Mouse (Mus musculus) heart, embryonic 13.5 days (tissue): ENCODE results near the gene Olfr108. TPM values are rescaled to one million over a fixed set of nuclear protein-coding genes. Genes with fewer than 3 reads are reported as not detected.

ENCODE experiments used
- ATAC-seq: fragments of 200-750 bp; cut with Nextera tagmentation; 2 replicates; pipeline ENCODE4 v1.8.0; 2017; ENCODE audit warnings: moderate TSS enrichment; ENCODE audit not compliant: insufficient number of reproducible peaks, low FRiP score, low TSS enrichment; ENCODE audit errors: extremely low read depth
- H3K27ac ChIP-seq: fragments of 300-500 bp; sonication (generic); replicated peaks from 2 replicates; pipeline ENCODE4 v1.5.1; 2015; ENCODE audit warnings: moderate library complexity, mild to moderate bottlenecking, inconsistent platforms
- H3K27me3 ChIP-seq: fragments of 300-500 bp; sonication (generic); replicated peaks from 2 replicates; pipeline ENCODE4 v1.6.1; 2015; ENCODE audit warnings: mild to moderate bottlenecking, inconsistent platforms
- H3K36me3 ChIP-seq: fragments of 300-500 bp; sonication (generic); 2 replicates; pipeline ENCODE4 v1.6.1; 2015; ENCODE audit warnings: mild to moderate bottlenecking, inconsistent platforms
- H3K4me1 ChIP-seq: fragments of 300-500 bp; sonication (generic); 2 replicates; pipeline ENCODE4 v1.6.1; 2015; ENCODE audit warnings: inconsistent platforms
- H3K4me2 ChIP-seq: fragments of 300-500 bp; sonication (generic); 2 replicates; pipeline ENCODE4 v1.6.1; 2015; ENCODE audit warnings: inconsistent platforms, mild to moderate bottlenecking, moderate library complexity
- H3K4me3 ChIP-seq: fragments of 300-500 bp; sonication (generic); 2 replicates; pipeline ENCODE4 v1.5.1; 2015; ENCODE audit warnings: moderate library complexity, mild to moderate bottlenecking, inconsistent platforms
- H3K9ac ChIP-seq: fragments of 300-500 bp; sonication (generic); 2 replicates; pipeline ENCODE4 v1.6.1; 2015; ENCODE audit warnings: inconsistent platforms, mild to moderate bottlenecking, moderate library complexity
- H3K9me3 ChIP-seq: fragments of 300-500 bp; sonication (generic); 2 replicates; pipeline ENCODE4 v1.6.1; 2016; ENCODE audit warnings: inconsistent platforms
- WGBS: fragments of 180-500 bp; shearing (Covaris S2); methylation state at CpG from one replicate; pipeline ENCODE4 v1.1.7; 2015; ENCODE audit warnings: mixed read lengths; 5-methylcytosine and 5-hydroxymethylcytosine counted together
- polyA plus RNA-seq: library from polyadenylated mRNA; unstranded; fragments of >200 nt; fragmentation: Nextera tagmentation; extraction: Ambion mirVana; gene quantifications from 2 replicates; pipeline ENCODE4 v1.2.1, GENCODE M21; 2015

Gene Olfr108
- not detected in 2 replicates for polyA plus RNA-seq

GRCm38 (mm10) chr17:37445180-37445579, at the start of gene Olfr108:
Olfr108 (plus strand) TSS chr17:37445480.
- H3K36me3 ChIP-seq, result no peaks in the 10 kb centered on the region
- peaks cover 6% of the 10 kb centered on the region; the same call in 1 of the 2 replicates for H3K9me3 ChIP-seq
- ATAC-seq, result no peak
- no peaks in the 10 kb centered on the region for H3K27me3 ChIP-seq
- H3K9ac ChIP-seq, result no peak within 1 kb of the TSS
- no peaks in the 10 kb centered on the region for H3K4me1 ChIP-seq
- no peak within 1 kb of the TSS for H3K4me2 ChIP-seq
- WGBS, result 72% methylated on average over 1 of the region's 1 CpGs
- H3K4me3 ChIP-seq, result no peak within 1 kb of the TSS
- no peak within 1 kb of the TSS for H3K27ac ChIP-seq

DNA sequence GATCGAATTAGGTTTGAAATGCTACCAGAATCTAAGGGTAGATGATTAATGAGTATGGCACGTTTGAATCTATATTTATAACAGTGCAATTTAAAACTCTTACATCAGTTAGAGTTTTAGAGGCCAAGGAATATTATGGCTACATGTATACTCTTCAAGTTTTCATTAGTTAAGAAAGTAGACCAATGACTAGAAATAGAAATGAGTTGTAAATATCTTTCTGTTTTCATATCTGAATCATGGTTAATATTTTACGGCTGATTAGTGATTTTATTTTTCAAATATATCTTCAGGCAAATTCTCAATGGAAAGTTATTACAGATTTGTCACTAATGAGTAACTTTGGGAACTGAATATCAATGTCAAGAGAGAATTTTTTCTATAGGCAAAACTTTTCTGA, 46.4 kb upstream of the Olfr108 start, which contains the start of gene Olfr107:
Gene Olfr107 (plus strand): TSS at position 301 of the 400 bp plus-strand sequence.
- H3K36me3 ChIP-seq, result no peaks in the 10 kb centered on the region
- no peak within 1 kb of the TSS for H3K27ac ChIP-seq
- no peak for ATAC-seq
- H3K9me3 ChIP-seq, result no peaks in the 10 kb centered on the region
- H3K4me2 ChIP-seq, result no peak within 1 kb of the TSS
- 59% methylated on average over 3 of the region's 3 CpGs for WGBS
- H3K9ac ChIP-seq, result no peak within 1 kb of the TSS
- H3K27me3 ChIP-seq, result no peaks in the 10 kb centered on the region
- H3K4me1 ChIP-seq, result no peaks in the 10 kb centered on the region
- no peak within 1 kb of the TSS for H3K4me3 ChIP-seq

DNA sequence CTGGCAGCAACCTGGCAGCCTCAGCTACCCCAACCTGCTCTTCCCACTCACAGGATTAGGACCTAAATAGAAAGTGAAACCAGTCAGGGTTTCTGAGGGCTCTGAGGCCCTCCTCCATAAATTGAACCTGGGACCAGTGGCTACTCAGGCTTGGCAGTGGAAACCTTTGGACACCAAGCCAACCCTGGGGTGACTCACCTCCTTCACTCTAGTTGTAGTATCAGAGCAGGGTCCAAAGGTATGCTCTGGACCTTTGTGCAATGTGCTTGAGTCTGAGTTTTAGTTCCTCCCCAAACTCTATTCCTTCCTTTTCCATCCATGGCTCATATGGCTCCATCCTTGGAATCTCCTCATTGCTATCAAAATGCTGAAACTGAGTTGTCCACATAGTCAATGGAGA, 31.9 kb upstream of the Olfr108 start:
- Histone ChIP-seq H3K27me3 (no peaks in the 10 kb centered on the region), H3K36me3 (no peaks in the 10 kb centered on the region), H3K9ac (no peak overlapping the region), H3K4me3 (no peak overlapping the region), H3K4me1 (no peaks in the 10 kb centered on the region), H3K4me2 (no peak overlapping the region), H3K27ac (no peak overlapping the region), H3K9me3 (peaks cover 10% of the 10 kb centered on the region; the same call in 1 of the 2 replicates)
- ATAC-seq, result no peak

GRCm38 (mm10) chr17:37458616-37459015, 13.3 kb downstream of the Olfr108 start, which contains the start of gene Olfr109:
Olfr109 (plus strand) TSS chr17:37458916.
- Histone ChIP-seq H3K4me2 (no peak within 1 kb of the TSS), H3K27me3 (no peaks in the 10 kb centered on the region), H3K9ac (no peak within 1 kb of the TSS), H3K9me3 (no peaks in the 10 kb centered on the region), H3K36me3 (no peaks in the 10 kb centered on the region), H3K27ac (no peak within 1 kb of the TSS), H3K4me1 (no peaks in the 10 kb centered on the region), H3K4me3 (no peak within 1 kb of the TSS)
- ATAC-seq, result no peak
- 60% methylated on average over 1 of the region's 1 CpGs for WGBS

DNA sequence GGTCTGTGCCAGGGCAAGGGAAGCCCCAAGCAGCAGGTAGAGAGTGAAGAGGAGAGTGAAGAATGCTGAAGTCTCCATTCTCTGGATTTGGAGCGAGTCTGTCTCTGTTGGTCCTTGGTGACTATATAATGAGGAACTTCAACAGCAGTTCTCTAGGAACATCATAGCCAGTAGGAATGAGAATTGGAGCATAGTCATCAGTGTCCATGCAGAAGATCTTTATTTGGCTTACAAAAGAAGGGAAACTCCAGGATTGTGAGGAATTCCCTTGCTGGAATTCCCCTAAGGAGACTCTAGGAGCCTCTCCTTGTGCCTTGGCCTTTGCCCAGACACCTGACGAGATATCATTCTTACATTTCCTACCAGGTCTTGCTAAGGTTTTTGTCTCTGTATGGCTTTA, 38.2 kb downstream of the Olfr108 start, which contains the start of gene H2-M2:
Gene H2-M2 (minus strand): TSS at position 101 of the 400 bp plus-strand sequence.
- no peaks in the 10 kb centered on the region for H3K27me3 ChIP-seq
- no peak within 1 kb of the TSS for H3K4me2 ChIP-seq
- no peak within 1 kb of the TSS for H3K9ac ChIP-seq
- H3K9me3 ChIP-seq, result no peaks in the 10 kb centered on the region
- no peaks in the 10 kb centered on the region for H3K36me3 ChIP-seq
- no peaks in the 10 kb centered on the region for H3K4me1 ChIP-seq
- no peak within 1 kb of the TSS for H3K4me3 ChIP-seq
- WGBS, result 64% methylated on average over 2 of the region's 2 CpGs
- no peak for ATAC-seq
- H3K27ac ChIP-seq, result no peak within 1 kb of the TSS

GRCm38 (mm10) chr17:37491930-37492518, 46.7 kb downstream of the Olfr108 start, which contains the start of gene Olfr110:
Olfr110 (plus strand) TSS chr17:37492468.
- Histone ChIP-seq H3K4me2 (no peak within 1 kb of the TSS), H3K4me1 (no peaks in the 10 kb centered on the region), H3K27me3 (no peaks in the 10 kb centered on the region), H3K9me3 (peaks cover 5% of the 10 kb centered on the region), H3K27ac (no peak within 1 kb of the TSS), H3K36me3 (no peaks in the 10 kb centered on the region), H3K9ac (no peak within 1 kb of the TSS), H3K4me3 (no peak within 1 kb of the TSS)
- no peak for ATAC-seq
- 28% methylated on average over 1 of the region's 1 CpGs for WGBS

Other genes starting within 250 kb of the Olfr108 start
- gene Olfr94, start 244.5 kb upstream of the Olfr108 start, polyA plus RNA-seq, result not detected in 2 replicates
- not detected in 2 replicates for gene Olfr95, start 232.4 kb upstream of the Olfr108 start, polyA plus RNA-seq
- gene Olfr96, start 225.3 kb upstream of the Olfr108 start, polyA plus RNA-seq, result not detected in 2 replicates
- not detected in 2 replicates for gene Olfr97, start 208.2 kb upstream of the Olfr108 start, polyA plus RNA-seq
- not detected in 2 replicates for gene Olfr98, start 181.7 kb upstream of the Olfr108 start, polyA plus RNA-seq
- 0.80 and 1.0 TPM in 2 replicates for gene H2-M3, start 175.3 kb upstream of the Olfr108 start, polyA plus RNA-seq
- gene Olfr99, start 162.0 kb upstream of the Olfr108 start, polyA plus RNA-seq, result not detected in 2 replicates
- not detected in 2 replicates for gene Olfr101, start 141.2 kb upstream of the Olfr108 start, polyA plus RNA-seq
- gene Olfr102, start 128.4 kb upstream of the Olfr108 start, polyA plus RNA-seq, result not detected in 2 replicates
- not detected in 2 replicates for gene Olfr103, start 105.8 kb upstream of the Olfr108 start, polyA plus RNA-seq
- gene Olfr104-ps, start 85.9 kb upstream of the Olfr108 start, polyA plus RNA-seq, result not detected in 2 replicates
- gene Olfr105-ps, start 66.4 kb upstream of the Olfr108 start, polyA plus RNA-seq, result not detected in 2 replicates
- not detected in 2 replicates for gene Olfr106-ps, start 55.1 kb upstream of the Olfr108 start, polyA plus RNA-seq
- gene Olfr107, start 46.3 kb upstream of the Olfr108 start, polyA plus RNA-seq, result not detected in 2 replicates
- gene Olfr109, start 13.4 kb downstream of the Olfr108 start, polyA plus RNA-seq, result not detected in 2 replicates
- not detected in 2 replicates for gene H2-M2, start 38.1 kb downstream of the Olfr108 start, polyA plus RNA-seq
- gene Olfr110, start 47.0 kb downstream of the Olfr108 start, polyA plus RNA-seq, result not detected in 2 replicates
- gene Olfr111, start 62.5 kb downstream of the Olfr108 start, polyA plus RNA-seq, result not detected in 2 replicates
- gene Olfr112, start 124.0 kb downstream of the Olfr108 start, polyA plus RNA-seq, result not detected in 2 replicates
- gene Olfr113, start 132.2 kb downstream of the Olfr108 start, polyA plus RNA-seq, result not detected in 2 replicates
- gene Olfr114, start 147.3 kb downstream of the Olfr108 start, polyA plus RNA-seq, result not detected in 2 replicates
- not detected in 2 replicates for gene Olfr115, start 181.6 kb downstream of the Olfr108 start, polyA plus RNA-seq
- gene Olfr116, start 181.7 kb downstream of the Olfr108 start, polyA plus RNA-seq, result not detected in 2 replicates
- not detected in 2 replicates for gene Olfr117, start 218.3 kb downstream of the Olfr108 start, polyA plus RNA-seq
- gene Olfr118, start 221.5 kb downstream of the Olfr108 start, polyA plus RNA-seq, result not detected in 2 replicates